Mouse (Mus musculus) intestine, embryonic 15.5 days (tissue): ENCODE data around the gene Hscb. TPM values are rescaled to one million over a fixed set of nuclear protein-coding genes. Genes with fewer than 3 reads are reported as not detected.

ENCODE experiments used
- ATAC-seq: fragments of 200-750 bp; cut with Nextera tagmentation; 2 replicates; pipeline ENCODE4 v1.8.0; 2017; ENCODE audit warnings: moderate TSS enrichment, moderate library complexity
- H3K27ac ChIP-seq: fragments of 300-500 bp; sonication (generic); 2 replicates; pipeline ENCODE4 v1.5.1; 2015; ENCODE audit warnings: mild to moderate bottlenecking, inconsistent platforms
- H3K27me3 ChIP-seq: fragments of 300-500 bp; sonication (generic); replicated peaks from 2 replicates; pipeline ENCODE4 v1.6.1; 2015; ENCODE audit warnings: inconsistent platforms
- H3K36me3 ChIP-seq: fragments of 300-500 bp; sonication (generic); 2 replicates; pipeline ENCODE4 v1.6.1; 2015; ENCODE audit warnings: inconsistent platforms
- H3K4me1 ChIP-seq: fragments of 300-500 bp; sonication (generic); replicated peaks from 2 replicates; pipeline ENCODE4 v1.6.1; 2015; ENCODE audit warnings: inconsistent platforms
- H3K4me2 ChIP-seq: fragments of 300-500 bp; sonication (generic); replicated peaks from 2 replicates; pipeline ENCODE4 v1.6.1; 2015; ENCODE audit warnings: mild to moderate bottlenecking, inconsistent platforms
- H3K4me3 ChIP-seq: fragments of 300-500 bp; sonication (generic); replicated peaks from 2 replicates; pipeline ENCODE4 v1.5.1; 2015; ENCODE audit warnings: inconsistent platforms
- H3K9ac ChIP-seq: fragments of 300-500 bp; sonication (generic); 2 replicates; pipeline ENCODE4 v1.6.1; 2015; ENCODE audit warnings: inconsistent platforms
- H3K9me3 ChIP-seq: fragments of 300-500 bp; sonication (generic); 2 replicates; pipeline ENCODE4 v1.6.1; 2016; ENCODE audit warnings: inconsistent platforms
- WGBS: fragments of 180-500 bp; shearing (Covaris S2); methylation state at CpG from one replicate; pipeline ENCODE4 v1.1.7; 2015; 5-methylcytosine and 5-hydroxymethylcytosine counted together
- polyA plus RNA-seq: library from polyadenylated mRNA; unstranded; fragments of >200 nt; fragmentation: Nextera tagmentation; extraction: Ambion mirVana; gene quantifications from 2 replicates; pipeline ENCODE4 v1.2.1, GENCODE M21; 2015

Hscb gene
- polyA plus RNA-seq, 1 experiment from 2014 or later: 36.7 TPM

DNA sequence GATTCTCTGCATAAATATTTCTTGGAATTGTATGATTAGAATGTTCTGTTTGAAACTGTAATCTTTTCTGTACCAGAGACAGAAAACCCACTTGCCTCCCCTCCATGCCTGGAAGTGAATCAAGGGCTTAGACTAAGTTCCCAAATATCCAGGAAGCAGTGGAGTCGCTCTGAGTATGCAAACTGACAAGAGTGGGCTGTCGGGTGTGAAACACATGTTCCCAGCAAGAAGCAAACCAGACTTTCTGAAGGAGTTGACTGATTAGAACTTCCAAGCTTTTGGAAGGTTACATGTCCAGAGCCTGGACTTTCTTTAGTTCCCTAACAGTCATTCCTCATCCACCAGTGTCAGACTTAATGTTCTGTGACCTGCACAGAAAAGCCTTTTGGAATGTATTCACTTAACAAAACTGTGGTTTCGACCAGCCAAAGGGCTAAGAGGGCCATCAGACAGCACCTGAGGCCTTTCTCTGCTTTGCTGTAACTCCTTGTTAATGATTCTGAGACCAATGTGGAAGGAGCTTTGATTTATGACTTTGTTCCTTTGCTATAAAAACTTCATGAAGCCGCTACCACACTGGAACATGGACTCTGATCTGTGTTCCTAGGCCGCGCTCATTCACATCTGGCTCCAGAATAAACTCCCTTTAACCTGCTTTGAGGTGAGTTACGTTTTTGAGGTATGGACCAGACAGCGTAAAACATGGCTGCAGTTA is 12.6 kb downstream of the Hscb start:
- peak overlapping the region; percentile 73 for H3K27ac ChIP-seq
- H3K4me1 ChIP-seq: no peaks in the 10 kb centered on the region
- 49% methylated on average over 8 of the region's 8 CpGs for WGBS
- H3K27me3 ChIP-seq: no peaks in the 10 kb centered on the region
- no peaks in the 10 kb centered on the region for H3K9me3 ChIP-seq
- no peak overlapping the region for H3K4me3 ChIP-seq
- H3K9ac ChIP-seq: no peak overlapping the region
- 0 out of 2 replicates have a peak overlapping the region, but pooled peaks have one; percentile 5 for H3K4me2 ChIP-seq
- H3K36me3 ChIP-seq: no peaks in the 10 kb centered on the region
- peak; percentile 81 for ATAC-seq

- peak; percentile 46 for ATAC-seq
- Histone ChIP-seq H3K4me2 (no peak overlapping the region), H3K9me3 (no peaks in the 10 kb centered on the region), H3K4me1 (no peaks in the 10 kb centered on the region), H3K9ac (no peak overlapping the region), H3K27ac (no peak overlapping the region), H3K27me3 (no peaks in the 10 kb centered on the region), H3K4me3 (no peak overlapping the region), H3K36me3 (no peaks in the 10 kb centered on the region)
- WGBS: 77% methylated on average over 4 of the region's 4 CpGs
Observed at GRCm38 (mm10) chr5:110824421-110824820, 15.2 kb downstream of the Hscb start.

GRCm38 (mm10) chr5:110809667-110810325 is 29.8 kb downstream of the Hscb start, which contains the start of gene Ulk1:
Gene Ulk1, minus strand, starts transcription at chr5:110810097.
- H3K9me3 ChIP-seq: no peaks in the 10 kb centered on the region
- under 1% methylated on average over 80 of the region's 80 CpGs for WGBS

GRCm38 (mm10) chr5:110808821-110809666 is 30.5 kb downstream of the Hscb start:
- H3K9ac ChIP-seq: peak overlapping the region; percentile 96
- peak overlapping the region; percentile 90 for H3K4me2 ChIP-seq
- H3K27me3 ChIP-seq: no peaks in the 10 kb centered on the region
- H3K36me3 ChIP-seq: 0 out of 2 replicates have a peak, but pooled peaks cover 2% of the 10 kb centered on the region
- H3K9me3 ChIP-seq: no peaks in the 10 kb centered on the region
- peak overlapping the region; percentile 96 for H3K4me3 ChIP-seq
- WGBS: under 1% methylated on average over 27 of the region's 27 CpGs
- 0 out of 2 replicates have a peak, but pooled peaks have one; percentile 1 for ATAC-seq
- H3K4me1 ChIP-seq: peaks cover 22% of the 10 kb centered on the region
- peak overlapping the region; percentile 86 for H3K27ac ChIP-seq

More at GRCm38 (mm10) chr5:110809667-110810325, 29.8 kb downstream of the Hscb start, which contains the start of gene Ulk1:
- peak within 1 kb of the TSS; percentile 86 for H3K27ac ChIP-seq
- H3K27me3 ChIP-seq: no peaks in the 10 kb centered on the region
- H3K4me1 ChIP-seq: peaks cover 22% of the 10 kb centered on the region
- H3K36me3 ChIP-seq: no peaks in the 10 kb centered on the region
- peak; percentile 97 for ATAC-seq
- peak within 1 kb of the TSS; percentile 90 for H3K4me2 ChIP-seq
- peak within 1 kb of the TSS; percentile 96 for H3K9ac ChIP-seq
- peak within 1 kb of the TSS; percentile 96 for H3K4me3 ChIP-seq

DNA sequence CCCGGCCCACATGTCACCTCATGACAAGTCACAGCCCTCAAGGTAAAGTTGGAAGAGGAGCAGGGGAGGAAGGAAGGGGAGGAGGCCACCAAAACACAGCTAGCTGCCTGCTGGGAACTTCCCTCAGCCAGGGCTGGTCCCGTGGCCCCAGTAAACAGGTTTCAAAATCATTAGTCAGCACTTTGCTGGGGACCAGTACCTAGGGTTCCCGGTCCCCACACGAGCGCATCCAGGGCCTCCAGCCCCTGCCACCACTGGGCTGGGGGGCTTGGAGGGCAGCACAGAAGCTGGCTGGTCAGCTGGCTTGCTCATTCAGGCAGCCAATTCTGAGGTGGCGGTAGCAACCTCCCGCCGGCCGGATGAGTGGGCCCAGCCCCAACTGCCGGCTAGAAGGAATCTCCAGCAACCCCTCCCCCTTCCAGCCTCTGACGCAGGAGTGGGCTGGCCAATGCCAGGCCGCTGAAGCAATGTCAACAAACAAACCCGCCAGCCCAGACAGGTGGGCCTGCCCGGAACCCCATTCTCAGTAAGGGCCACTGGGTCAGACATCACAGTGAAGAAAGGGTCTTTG is 31.4 kb downstream of the Hscb start:
- Histone ChIP-seq H3K9me3 (no peaks in the 10 kb centered on the region), H3K36me3 (0 out of 2 replicates have a peak, but pooled peaks cover 2% of the 10 kb centered on the region), H3K27ac (peak overlapping the region; percentile 86), H3K9ac (peak overlapping the region; percentile 55), H3K27me3 (no peaks in the 10 kb centered on the region), H3K4me2 (peak overlapping the region; percentile 90), H3K4me3 (peak overlapping the region; percentile 96), H3K4me1 (peaks cover 22% of the 10 kb centered on the region)
- under 1% methylated on average over 14 of the region's 14 CpGs for WGBS
- ATAC-seq: peak; percentile 72

DNA sequence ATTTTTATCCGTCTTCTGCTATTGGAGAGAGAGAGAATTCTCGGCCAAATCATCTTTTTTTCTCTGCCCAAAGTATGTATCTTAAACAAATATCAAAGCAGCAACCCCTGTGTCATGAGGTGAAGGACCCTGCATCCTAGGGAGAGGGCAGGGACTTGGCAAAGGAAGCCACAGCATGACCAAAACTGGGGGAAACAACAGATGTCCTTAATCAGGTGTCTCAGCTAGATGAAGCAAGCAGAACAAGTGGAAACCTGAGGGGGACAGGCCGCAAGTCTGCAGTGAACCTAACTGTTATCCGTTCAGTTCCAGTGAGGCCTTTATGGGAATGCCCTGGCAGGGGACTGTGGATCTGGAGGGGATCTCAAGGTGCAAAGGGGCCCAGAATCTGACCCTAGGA is 32.1 kb downstream of the Hscb start:
- no peak overlapping the region for H3K9ac ChIP-seq
- H3K27ac ChIP-seq: no peak overlapping the region; the same call in 1 of the 2 replicates

DNA sequence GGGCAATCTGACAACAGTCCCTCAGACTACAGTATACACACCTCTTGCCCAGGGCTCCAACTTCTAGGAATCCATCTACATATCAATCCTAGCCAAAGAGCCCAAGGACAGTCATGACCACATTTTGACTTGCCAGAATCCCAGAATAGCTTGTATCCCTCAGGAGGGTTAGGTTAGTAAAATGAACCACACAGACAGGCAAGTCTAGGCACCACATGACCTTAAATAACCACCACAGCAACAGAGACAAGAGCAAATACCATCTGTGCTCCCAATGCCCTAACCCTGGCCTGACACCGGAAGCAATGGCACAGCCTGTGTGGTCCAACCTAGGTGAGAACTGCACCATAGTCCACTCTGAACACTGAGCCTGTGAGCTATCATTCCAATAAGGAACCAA is 32.9 kb downstream of the Hscb start:
- Histone ChIP-seq H3K9me3 (no peaks in the 10 kb centered on the region), H3K4me3 (no peak overlapping the region), H3K9ac (no peak overlapping the region), H3K36me3 (0 out of 2 replicates have a peak, but pooled peaks cover 2% of the 10 kb centered on the region), H3K27ac (no peak overlapping the region), H3K27me3 (no peaks in the 10 kb centered on the region), H3K4me2 (no peak overlapping the region), H3K4me1 (peaks cover 22% of the 10 kb centered on the region)
- WGBS: 92% methylated on average over 1 of the region's 1 CpGs
- no peak for ATAC-seq

More for the DNA sequence above, 32.1 kb downstream of the Hscb start:
- Histone ChIP-seq H3K36me3 (0 out of 2 replicates have a peak, but pooled peaks cover 2% of the 10 kb centered on the region), H3K27me3 (no peaks in the 10 kb centered on the region), H3K4me1 (peaks cover 22% of the 10 kb centered on the region), H3K4me3 (peak overlapping the region; percentile 96), H3K4me2 (peak overlapping the region; percentile 90), H3K9me3 (no peaks in the 10 kb centered on the region)
- 76% methylated on average over 4 of the region's 4 CpGs for WGBS
- ATAC-seq: no peak

DNA sequence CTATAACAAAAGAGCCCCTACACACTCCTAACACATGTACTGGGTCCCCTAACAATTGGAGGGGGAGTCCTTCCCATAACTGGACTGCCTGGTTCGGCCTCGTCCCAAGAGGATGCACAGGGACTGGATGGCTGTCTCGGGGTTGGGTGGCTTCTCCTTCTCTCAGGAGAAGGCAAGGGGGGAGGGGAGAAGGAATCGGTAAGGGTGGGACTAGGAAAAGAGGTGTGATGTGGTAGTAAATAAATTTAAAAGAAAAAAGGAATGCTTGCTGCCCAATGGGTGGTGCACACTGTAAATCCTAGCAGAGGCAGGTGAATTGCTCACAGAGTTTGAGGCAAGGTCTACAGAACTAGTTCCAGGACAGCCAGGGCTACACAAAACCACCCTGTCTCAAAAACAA is 33.4 kb downstream of the Hscb start:
- H3K4me2 ChIP-seq: no peak overlapping the region
- WGBS: 79% methylated on average over 4 of the region's 4 CpGs
- H3K4me3 ChIP-seq: no peak overlapping the region
- no peaks in the 10 kb centered on the region for H3K9me3 ChIP-seq
- H3K4me1 ChIP-seq: peaks cover 22% of the 10 kb centered on the region
- H3K36me3 ChIP-seq: 0 out of 2 replicates have a peak, but pooled peaks cover 5% of the 10 kb centered on the region
- no peak overlapping the region for H3K27ac ChIP-seq
- H3K9ac ChIP-seq: no peak overlapping the region
- H3K27me3 ChIP-seq: no peaks in the 10 kb centered on the region
- no peak for ATAC-seq

DNA sequence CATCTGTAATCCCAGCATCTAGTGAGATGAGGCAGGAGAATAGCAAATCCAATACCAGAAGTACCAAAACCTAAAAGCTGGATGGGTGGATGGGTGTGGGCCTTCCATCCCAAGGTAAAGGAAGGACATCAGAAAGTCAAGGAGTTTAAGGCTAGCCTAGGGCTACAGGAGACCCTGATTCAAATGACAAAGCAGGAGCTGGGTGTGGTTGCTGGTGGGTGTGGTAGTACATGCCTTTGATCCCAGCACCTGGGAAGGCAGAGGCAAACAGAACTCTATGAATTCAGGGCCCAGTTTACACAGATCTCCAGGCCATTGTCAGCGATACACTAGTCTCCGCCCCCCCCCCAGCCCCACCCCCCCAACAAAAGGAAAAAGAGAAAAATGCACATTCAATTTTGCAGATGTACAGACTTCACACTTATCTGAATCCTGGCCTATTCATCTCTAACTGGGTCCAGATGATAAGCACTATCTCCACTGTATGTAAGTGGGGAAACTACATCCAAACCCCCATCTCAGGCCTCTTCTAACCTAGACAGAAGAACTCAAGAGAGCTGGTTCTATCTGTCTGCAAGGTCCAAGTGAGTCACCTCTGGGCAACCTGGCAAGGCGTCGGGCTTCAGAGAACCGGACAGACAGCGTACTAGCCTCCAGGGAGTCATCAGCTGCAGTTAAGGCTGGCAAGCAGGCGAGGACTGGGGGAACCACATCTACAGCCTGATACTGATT is 35.4 kb downstream of the Hscb start:
- WGBS: 88% methylated on average over 7 of the region's 7 CpGs
- Histone ChIP-seq H3K27ac (no peak overlapping the region), H3K27me3 (no peaks in the 10 kb centered on the region), H3K4me3 (no peak overlapping the region), H3K9ac (no peak overlapping the region), H3K4me1 (peaks cover 26% of the 10 kb centered on the region), H3K9me3 (no peaks in the 10 kb centered on the region), H3K36me3 (0 out of 2 replicates have a peak, but pooled peaks cover 12% of the 10 kb centered on the region), H3K4me2 (no peak overlapping the region)
- ATAC-seq: no peak

GRCm38 (mm10) chr5:110802809-110803208 is 36.8 kb downstream of the Hscb start:
- peaks cover 26% of the 10 kb centered on the region; the same call in 1 of the 2 replicates for H3K36me3 ChIP-seq
- no peak overlapping the region for H3K9ac ChIP-seq
- H3K4me2 ChIP-seq: no peak overlapping the region
- peaks cover 13% of the 10 kb centered on the region for H3K4me1 ChIP-seq
- H3K4me3 ChIP-seq: no peak overlapping the region
- no peaks in the 10 kb centered on the region for H3K9me3 ChIP-seq
- no peak overlapping the region for H3K27ac ChIP-seq
- ATAC-seq: no peak
- no peaks in the 10 kb centered on the region for H3K27me3 ChIP-seq

GRCm38 (mm10) chr5:110802186-110802585 is 37.4 kb downstream of the Hscb start:
- no peak overlapping the region for H3K4me2 ChIP-seq
- peaks cover 8% of the 10 kb centered on the region; the same call in 1 of the 2 replicates for H3K4me1 ChIP-seq
- H3K36me3 ChIP-seq: peaks cover 26% of the 10 kb centered on the region; the same call in 1 of the 2 replicates
- no peak for ATAC-seq
- H3K4me3 ChIP-seq: no peak overlapping the region
- H3K9me3 ChIP-seq: no peaks in the 10 kb centered on the region
- no peak overlapping the region for H3K9ac ChIP-seq
- 75% methylated on average over 4 of the region's 4 CpGs for WGBS
- H3K27me3 ChIP-seq: no peaks in the 10 kb centered on the region
- no peak overlapping the region for H3K27ac ChIP-seq
